In genomic region chr5:18163515-18163914, GRCm38 (mm10) we compare ENCODE assay signal across 27 mouse cellular contexts.
"Had no signal": no experiment of that assay in that cellular context is flagged by ENCODE, and none has a peak within 500 bp of the region (broad histone marks: within the 10 kb centered on the region; RNA-seq: fewer than 3 reads in every experiment).

No protein-coding gene starts in this region.

- H3K27me3 ChIP-seq: heart, embryonic 12.5 days; hindbrain, embryonic 12.5 days; intestine, embryonic 15.5 days; limb, embryonic 12.5 days; liver, embryonic 13.5 days; liver, embryonic 15.5 days had no signal

- H3K9ac ChIP-seq: heart, embryonic 12.5 days; hindbrain, embryonic 12.5 days; hindbrain, embryonic 14.5 days; intestine, embryonic 15.5 days; limb, embryonic 12.5 days; liver, embryonic 13.5 days; liver, embryonic 15.5 days had no signal

- H3K27ac ChIP-seq: gastrocnemius, adult 2 months; heart, embryonic 10.5 days; hindbrain, embryonic 10.5 days; hindbrain, embryonic 12.5 days; hindbrain, embryonic 14.5 days; intestine, embryonic 15.5 days; left cerebral cortex, adult 2 months; limb, embryonic 10.5 days; limb, embryonic 12.5 days; liver, embryonic 13.5 days; liver, embryonic 15.5 days had no signal

- H3K4me1 ChIP-seq: heart, embryonic 10.5 days; heart, embryonic 12.5 days; hindbrain, embryonic 10.5 days; hindbrain, embryonic 12.5 days; intestine, embryonic 15.5 days; limb, embryonic 10.5 days; limb, embryonic 12.5 days; liver, embryonic 13.5 days; liver, embryonic 15.5 days had no signal

- H3K4me2 ChIP-seq: heart, embryonic 12.5 days; hindbrain, embryonic 12.5 days; hindbrain, embryonic 14.5 days; intestine, embryonic 15.5 days; limb, embryonic 12.5 days; liver, embryonic 11.5 days; liver, embryonic 13.5 days; liver, embryonic 15.5 days had no signal

- H3K36me3 ChIP-seq: heart, embryonic 10.5 days; heart, embryonic 12.5 days; hindbrain, embryonic 10.5 days; hindbrain, embryonic 12.5 days; intestine, embryonic 15.5 days; limb, embryonic 10.5 days; limb, embryonic 12.5 days; liver, embryonic 13.5 days; liver, embryonic 15.5 days had no signal

- DNase-seq: gastrocnemius, adult 2 months; gastrocnemius, postnatal 10 days; gastrocnemius, postnatal 25 days; heart, postnatal 10 days; heart, postnatal 4 days; kidney, adult 18-20 months; kidney, adult 8-10 months; kidney, postnatal 10 days; kidney, postnatal 25 days; kidney, postnatal 4 days; layer of hippocampus, adult 9-11 months; liver; liver, embryonic 13.5 days had no signal

- H3K4me3 ChIP-seq: gastrocnemius, adult 2 months; heart, embryonic 10.5 days; heart, embryonic 12.5 days; hindbrain, embryonic 10.5 days; hindbrain, embryonic 12.5 days; intestine, embryonic 15.5 days; left cerebral cortex, adult 2 months; limb, embryonic 10.5 days; limb, embryonic 12.5 days; liver, embryonic 13.5 days; liver, embryonic 15.5 days had no signal

- H3K9me3 ChIP-seq: heart, embryonic 10.5 days; heart, embryonic 12.5 days; hindbrain, embryonic 10.5 days; hindbrain, embryonic 12.5 days; intestine, embryonic 15.5 days; limb, embryonic 10.5 days; limb, embryonic 12.5 days; liver, embryonic 13.5 days; liver, embryonic 15.5 days had no signal

- ATAC-seq: hindbrain, embryonic 16.5 days; inflammation-experienced regulatory T-cells, adult 6 months; intestine, embryonic 15.5 days; intestine, postnatal 0 days had no signal
